Mouse (Mus musculus) midbrain, embryonic 11.5 days (tissue): Measurements from ENCODE around the gene AI467606. TPM values are rescaled to one million over a fixed set of nuclear protein-coding genes. Genes with fewer than 3 reads are reported as not detected.
"Not testable (repeated sequence)": the region's sequence is repeated elsewhere in the genome, so short reads cannot be mapped to it uniquely, and the experiment has no call there.

Experiments used
- ATAC-seq: fragments of 200-750 bp; cut with Nextera tagmentation; 2 replicates; pipeline ENCODE4 v1.8.0; 2017; ENCODE audit warnings: moderate TSS enrichment, moderate library complexity; ENCODE audit not compliant: low FRiP score
- DNase-seq: peaks from one replicate; pipeline ENCODE4 v3.0.0; 2015; ENCODE audit warnings: low spot score; ENCODE audit errors: missing footprints
- H3K27ac ChIP-seq: fragments of 300-500 bp; sonication (generic); 2 replicates; pipeline ENCODE4 v1.5.1; 2014; ENCODE audit warnings: low read depth, low read length
- H3K27me3 ChIP-seq: fragments of 300-500 bp; sonication (generic); 2 replicates; pipeline ENCODE4 v1.6.1; 2014; ENCODE audit warnings: mild to moderate bottlenecking, low read length, moderate library complexity, mixed read lengths; ENCODE audit not compliant: control insufficient read depth, insufficient read depth
- H3K36me3 ChIP-seq: fragments of 300-500 bp; sonication (generic); 2 replicates; pipeline ENCODE4 v1.6.1; 2014; ENCODE audit warnings: mild to moderate bottlenecking, low read length, moderate library complexity, mixed read lengths; ENCODE audit not compliant: control insufficient read depth, insufficient read depth
- H3K4me1 ChIP-seq: fragments of 300-500 bp; sonication (generic); 2 replicates; pipeline ENCODE4 v1.6.1; 2014; ENCODE audit warnings: low read length; ENCODE audit not compliant: control insufficient read depth, insufficient read depth
- H3K4me2 ChIP-seq: fragments of 300-500 bp; sonication (generic); 2 replicates; pipeline ENCODE4 v1.6.1; 2014; ENCODE audit warnings: mild to moderate bottlenecking, moderate library complexity
- H3K4me3 ChIP-seq: fragments of 300-500 bp; sonication (generic); 2 replicates; pipeline ENCODE4 v1.5.1; 2014; ENCODE audit warnings: low read depth, low read length
- H3K9ac ChIP-seq: fragments of 300-500 bp; sonication (generic); 2 replicates; pipeline ENCODE4 v1.6.1; 2014; ENCODE audit warnings: low read length
- H3K9me3 ChIP-seq: fragments of 300-500 bp; sonication (generic); 2 replicates; pipeline ENCODE4 v1.6.1; 2016; ENCODE audit warnings: low read length; ENCODE audit not compliant: control insufficient read depth
- WGBS: fragments of 180-500 bp; shearing (Covaris S2); extraction: QIAGEN DNeasy Blood & Tissue Kit; methylation state at CpG from one replicate; pipeline ENCODE4 v1.1.7; 2014; 5-methylcytosine and 5-hydroxymethylcytosine counted together
- polyA plus RNA-seq: library from polyadenylated mRNA; unstranded; fragments of >200 nt; fragmentation: Nextera tagmentation; extraction: Ambion mirVana; gene quantifications from 2 replicates; pipeline ENCODE4 v1.2.1, GENCODE M21; 2014

Gene AI467606
- polyA plus RNA-seq, 1 experiment from 2014 or later, result 1.3 TPM

GRCm38 (mm10) chr7:127077692-127078091 lies 13.5 kb upstream of the AI467606 start:
- no peak overlapping the region for H3K4me2 ChIP-seq
- H3K9ac ChIP-seq, result no peak overlapping the region
- no peaks in the 10 kb centered on the region for H3K4me1 ChIP-seq
- no peak for ATAC-seq
- no peaks in the 10 kb centered on the region for H3K36me3 ChIP-seq
- no peak for DNase-seq
- H3K27me3 ChIP-seq, result no peaks in the 10 kb centered on the region
- no peaks in the 10 kb centered on the region for H3K9me3 ChIP-seq
- H3K4me3 ChIP-seq, result no peak overlapping the region
- H3K27ac ChIP-seq, result no peak overlapping the region
- WGBS, result 84% methylated on average over 3 of the region's 3 CpGs

GRCm38 (mm10) chr7:127080045-127080444 lies 11.1 kb upstream of the AI467606 start:
- H3K27me3 ChIP-seq, result no peaks in the 10 kb centered on the region
- no peaks in the 10 kb centered on the region for H3K36me3 ChIP-seq
- DNase-seq (no peak), ATAC-seq (no peak)
- H3K4me3 ChIP-seq, result no peak overlapping the region
- no peak overlapping the region for H3K9ac ChIP-seq
- 75% methylated on average over 3 of the region's 3 CpGs for WGBS
- no peak overlapping the region for H3K27ac ChIP-seq
- no peaks in the 10 kb centered on the region for H3K9me3 ChIP-seq
- no peaks in the 10 kb centered on the region for H3K4me1 ChIP-seq
- H3K4me2 ChIP-seq, result no peak overlapping the region

- Histone ChIP-seq H3K9me3 (no peaks in the 10 kb centered on the region), H3K36me3 (no peaks in the 10 kb centered on the region), H3K9ac (no peak overlapping the region), H3K4me3 (no peak overlapping the region), H3K27me3 (no peaks in the 10 kb centered on the region), H3K4me2 (no peak overlapping the region), H3K4me1 (no peaks in the 10 kb centered on the region), H3K27ac (no peak overlapping the region)
- 84% methylated on average over 8 of the region's 8 CpGs for WGBS
- ATAC-seq (no peak), DNase-seq (no peak)
Measured at GRCm38 (mm10) chr7:127082271-127082670, 8.9 kb upstream of the AI467606 start.

GRCm38 (mm10) chr7:127082995-127083394 lies 8.2 kb upstream of the AI467606 start:
- Histone ChIP-seq H3K4me3 (no peak overlapping the region), H3K9me3 (no peaks in the 10 kb centered on the region), H3K36me3 (no peaks in the 10 kb centered on the region), H3K9ac (no peak overlapping the region), H3K27me3 (no peaks in the 10 kb centered on the region), H3K27ac (no peak overlapping the region), H3K4me1 (no peaks in the 10 kb centered on the region), H3K4me2 (no peak overlapping the region)
- WGBS, result 53% methylated on average over 2 of the region's 2 CpGs
- DNase-seq, result no peak
- no peak for ATAC-seq

DNA sequence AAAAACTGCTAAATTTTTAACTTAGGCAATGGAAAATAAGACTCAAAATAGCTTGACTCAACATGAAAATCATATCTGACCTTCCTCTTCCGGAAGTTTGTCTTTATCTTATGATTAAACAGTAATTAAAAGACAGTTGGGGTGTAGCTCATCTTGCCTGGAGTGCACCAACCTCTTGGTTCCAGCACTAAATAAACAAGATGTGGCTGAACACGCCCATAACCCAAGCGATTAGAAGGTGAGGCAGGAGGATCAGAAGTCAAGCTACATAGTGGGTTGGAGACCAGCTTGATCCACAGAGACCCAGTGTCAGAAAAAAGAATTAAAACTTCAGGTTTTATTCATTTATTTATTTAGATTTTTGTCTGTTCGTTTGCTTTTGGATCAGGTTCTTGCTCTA lies 7.5 kb upstream of the AI467606 start:
- no peaks in the 10 kb centered on the region for H3K4me1 ChIP-seq
- H3K9me3 ChIP-seq, result no peaks in the 10 kb centered on the region
- no peaks in the 10 kb centered on the region for H3K36me3 ChIP-seq
- DNase-seq (no peak), ATAC-seq (no peak)
- H3K27me3 ChIP-seq, result no peaks in the 10 kb centered on the region
- WGBS, result 88% methylated on average over 4 of the region's 4 CpGs
- H3K9ac ChIP-seq, result no peak overlapping the region
- H3K4me2 ChIP-seq, result no peak overlapping the region
- no peak overlapping the region for H3K27ac ChIP-seq
- H3K4me3 ChIP-seq, result no peak overlapping the region

- Histone ChIP-seq H3K4me3 (no peak overlapping the region), H3K4me1 (peaks cover 6% of the 10 kb centered on the region; the same call in 1 of the 2 replicates), H3K27ac (no peak overlapping the region), H3K9me3 (no peaks in the 10 kb centered on the region), H3K27me3 (no peaks in the 10 kb centered on the region), H3K9ac (no peak overlapping the region), H3K36me3 (no peaks in the 10 kb centered on the region), H3K4me2 (no peak overlapping the region)
- no peak for DNase-seq
- 82% methylated on average over 2 of the region's 2 CpGs for WGBS
- no peak for ATAC-seq
Measured at GRCm38 (mm10) chr7:127084794-127085193, 6.4 kb upstream of the AI467606 start.

DNA sequence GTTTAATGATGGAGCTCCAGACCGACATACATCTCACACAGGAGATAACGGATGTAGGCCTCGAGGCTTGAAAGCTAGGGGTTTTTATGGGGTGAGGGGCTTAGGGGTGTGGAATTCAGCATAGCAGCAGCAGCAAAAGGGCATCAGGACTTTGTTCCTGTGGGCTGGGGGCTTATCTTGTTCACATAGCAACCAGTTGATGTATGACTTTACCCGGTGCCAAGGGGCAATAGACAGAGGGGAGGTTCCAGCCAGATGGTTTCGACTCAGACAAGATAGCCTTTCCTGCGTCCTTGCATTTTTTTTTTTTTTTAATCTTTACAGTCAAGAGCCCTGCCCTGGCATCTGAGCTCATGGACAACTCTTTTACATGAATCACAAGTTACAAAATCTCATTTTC lies 5.4 kb upstream of the AI467606 start:
- whole genome bisulfite sequencing, result 89% methylated on average over 6 of the region's 6 CpGs
- ATAC-seq, result not testable (repeated sequence)

DNA sequence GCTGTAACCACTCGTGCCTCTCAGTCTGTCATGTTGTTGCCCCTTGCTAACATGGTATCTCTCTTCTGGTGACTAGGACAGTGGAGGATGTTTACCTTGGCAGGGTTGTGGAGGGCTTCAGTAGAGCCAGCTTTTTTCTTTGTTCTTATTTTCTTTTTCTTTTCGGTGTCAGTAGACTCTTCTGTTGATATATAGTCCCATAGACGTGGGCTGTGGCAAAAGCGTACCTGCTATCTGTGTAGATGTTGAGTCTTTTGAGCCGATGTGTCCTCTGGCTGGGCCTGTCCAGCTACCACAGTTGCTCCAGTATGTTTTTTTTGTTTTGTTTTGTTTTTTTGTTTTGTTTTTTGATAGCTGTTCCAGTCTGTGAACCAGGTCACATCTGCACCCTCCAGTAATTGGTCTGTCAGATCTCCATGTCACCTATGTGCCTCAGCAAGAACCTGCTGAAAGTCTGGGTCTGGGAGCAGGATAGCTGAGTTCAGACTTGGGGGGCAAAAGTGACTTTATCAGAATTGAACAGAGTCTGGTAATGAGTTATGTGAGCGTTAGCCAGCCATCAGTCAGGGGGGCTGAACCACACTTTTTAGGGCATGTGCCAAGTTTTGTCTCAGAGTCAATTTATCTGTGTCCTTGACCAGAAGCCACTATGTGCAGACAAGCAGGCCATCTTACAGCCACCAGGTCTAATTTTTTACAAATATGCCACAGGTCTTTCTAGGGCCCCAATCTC lies 3.7 kb upstream of the AI467606 start, which contains the start of gene Zg16:
Gene Zg16, minus strand, starts transcription at position 51 of the 733 bp plus-strand sequence.
- H3K9me3 ChIP-seq, H3K27ac ChIP-seq, H3K4me3 ChIP-seq, H3K4me1 ChIP-seq, DNase-seq, H3K4me2 ChIP-seq, H3K36me3 ChIP-seq, H3K9ac ChIP-seq, ATAC-seq, H3K27me3 ChIP-seq: not testable (repeated sequence)
- WGBS, result 88% methylated on average over 6 of the region's 6 CpGs

More for the DNA sequence above, 5.4 kb upstream of the AI467606 start:
- not testable (repeated sequence) for H3K4me3 ChIP-seq, DNase-seq, H3K27me3 ChIP-seq, H3K4me1 ChIP-seq, H3K36me3 ChIP-seq, H3K9me3 ChIP-seq, H3K9ac ChIP-seq, H3K4me2 ChIP-seq, H3K27ac ChIP-seq

DNA sequence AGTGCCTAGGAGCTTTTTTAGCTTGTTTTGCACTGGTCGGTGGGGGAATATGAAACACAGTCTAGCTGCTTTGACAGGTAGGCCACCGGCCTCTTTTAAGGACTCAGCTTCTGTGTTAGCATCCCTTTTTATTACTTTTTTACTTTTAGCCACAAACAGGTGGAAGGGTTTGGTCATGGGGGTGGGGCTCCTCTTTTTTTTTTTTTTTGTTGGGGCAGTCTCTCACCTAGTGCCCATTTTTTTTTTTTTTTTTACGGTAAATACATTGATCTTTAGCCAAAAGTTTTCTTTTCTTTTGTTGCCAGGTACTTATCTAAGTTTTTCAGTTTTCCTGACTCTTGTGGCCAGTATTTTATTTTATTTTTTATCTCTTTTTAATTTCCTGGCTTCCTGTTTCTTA lies 3.1 kb upstream of the AI467606 start:
- Histone ChIP-seq H3K4me2 (no peak overlapping the region), H3K9me3 (no peaks in the 10 kb centered on the region), H3K4me3 (no peak overlapping the region), H3K27me3 (no peaks in the 10 kb centered on the region), H3K36me3 (no peaks in the 10 kb centered on the region), H3K9ac (no peak overlapping the region), H3K27ac (no peak overlapping the region), H3K4me1 (peaks cover 6% of the 10 kb centered on the region; the same call in 1 of the 2 replicates)
- no peak for DNase-seq
- ATAC-seq, result no peak
- WGBS, result 89% methylated on average over 3 of the region's 3 CpGs
